Mouse (Mus musculus): ENCODE results near the gene Akr1c18. TPM values are rescaled to one million over a fixed set of nuclear protein-coding genes. Genes with fewer than 3 reads are reported as not detected.

The Akr1c18 gene
- total RNA-seq, 2 experiments from 2014 or later, result 1.1 to 1.7 TPM

- DNase-seq (ENCODE audit: low spot score in 2 of 2), result no peak
- intact Hi-C loops (cut with DNase I), result no loop called here
These were observed 31.1 kb downstream of the Akr1c18 start for GRCm38 (mm10) chr13:4119181-4119904.

GRCm38 (mm10) chr13:4110281-4111188 is 39.9 kb downstream of the Akr1c18 start:
- peak; percentile 61 to 68 for DNase-seq (ENCODE audit: low spot score in 2 of 2)
- intact Hi-C loops (cut with DNase I), result loop anchor here (5.0 kb wide), 1 partner anchor 172 kb away; no protein-coding TSS in a partner anchor

GRCm38 (mm10) chr13:4102721-4103120 is 47.7 kb downstream of the Akr1c18 start:
- intact Hi-C loops (cut with DNase I), result no loop called here
- DNase-seq (ENCODE audit: low spot score in 2 of 2), result no peak

GRCm38 (mm10) chr13:4101691-4102090 is 48.8 kb downstream of the Akr1c18 start:
- no peak for DNase-seq (ENCODE audit: low spot score in 2 of 2)
- intact Hi-C loops (cut with DNase I), result no loop called here

Other genes with a start within 250 kb of the Akr1c18 start
- gene Net1, start 232.4 kb downstream of the Akr1c18 start, total RNA-seq (2021), result 10 to 100 TPM; 44.0 to 50.3 TPM
- not detected for gene Tubal3, start 232.4 kb downstream of the Akr1c18 start, total RNA-seq (2021)
- gene Ucn3, start 205.3 kb downstream of the Akr1c18 start, total RNA-seq (2021), result under 1 TPM in 1 of 2 experiments, not detected in 1; 0.23 TPM
- gene Akr1c14, start 101.6 kb downstream of the Akr1c18 start, total RNA-seq (2021), result 1 to 10 TPM in 1 of 2 experiments, under 1 TPM in 1; 0.94 to 1.8 TPM
- under 1 TPM in 1 of 2 experiments, not detected in 1; 0.50 TPM for gene Akr1c13, start 40.5 kb upstream of the Akr1c18 start, total RNA-seq (2021)
- gene Akr1c19, start 78.0 kb upstream of the Akr1c18 start, total RNA-seq (2021), result not detected
- not detected for gene Akr1c12, start 128.8 kb upstream of the Akr1c18 start, total RNA-seq (2021)